ENCODE assay signal across 9 mouse cellular contexts in the genomic region with DNA sequence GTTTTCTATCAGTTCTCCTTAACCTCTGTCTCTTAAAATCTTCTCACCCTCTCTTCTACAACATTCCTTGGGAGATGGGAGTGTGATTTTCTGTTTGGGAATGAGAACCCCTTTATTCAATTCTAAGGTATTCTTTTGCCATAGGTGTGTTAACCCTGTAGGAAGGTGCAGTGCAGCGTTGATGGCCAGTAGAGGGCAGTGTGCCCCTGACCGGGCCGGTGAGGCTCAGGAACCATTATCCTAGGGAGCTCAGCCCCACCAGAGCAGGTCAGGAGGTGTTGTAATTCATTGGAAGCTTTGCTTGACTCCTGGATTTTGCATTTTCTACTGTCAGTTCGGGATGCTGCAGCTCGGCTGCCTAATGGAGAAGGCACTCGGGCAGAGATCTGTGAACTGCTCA. TPM values are rescaled to one million over a fixed set of nuclear protein-coding genes. Genes with fewer than 3 reads are reported as not detected.
DNase-seq lines count a peak whose midpoint lies in the region; TF ChIP-seq lines count a peak whose summit lies in the region.
"Had no signal": no experiment of that assay in that cellular context is flagged by ENCODE, and none has a peak within 500 bp of the region (broad histone marks: within the 10 kb centered on the region; RNA-seq: fewer than 3 reads in every experiment).

No protein-coding gene starts in this region.

- H3K27me3 ChIP-seq in ES-Bruce4 (ENCODE audit: control insufficient read depth, insufficient read depth, low read length, poor library complexity, severe bottlenecking), result no peaks in the 10 kb centered on the region
- H3K27me3 ChIP-seq: stomach, embryonic 15.5 days had no signal

- TF ChIP-seq EP300 in ES-Bruce4 (IDR thresholded peaks at IDR 0.05; ENCODE audit: insufficient read depth, low read depth, low read length), result no peak

- TF ChIP-seq POLR2A in ES-Bruce4 (IDR thresholded peaks at IDR 0.05; ENCODE audit: insufficient read depth, low read length), result no peak

- peak; percentile 97 for TF ChIP-seq CTCF in ES-Bruce4 (IDR thresholded peaks at IDR 0.05; ENCODE audit: low read depth, low read length)

- H3K9ac ChIP-seq in ES-Bruce4 (ENCODE audit: low read depth, poor library complexity, severe bottlenecking), result no peak overlapping the region
- H3K9ac ChIP-seq: stomach, embryonic 15.5 days had no signal

- no peak overlapping the region for H3K27ac ChIP-seq in ES-Bruce4 (ENCODE audit: insufficient read depth, low read length)
- H3K27ac ChIP-seq: stomach, embryonic 15.5 days had no signal

- no peak overlapping the region for H3K4me3 ChIP-seq in ES-Bruce4 (ENCODE audit: low read depth, low read length)
- H3K4me3 ChIP-seq: stomach, embryonic 15.5 days had no signal

- no peaks in the 10 kb centered on the region for H3K9me3 ChIP-seq in ES-Bruce4 (replicated peaks; ENCODE audit: control insufficient read depth, insufficient read depth, low read length, poor library complexity, severe bottlenecking)
- H3K9me3 ChIP-seq: stomach, embryonic 15.5 days had no signal

- DNase-seq in kidney, adult 9 months, result peak; percentile 66
- DNase-seq in kidney, adult 11 months, result no peak
- peak; percentile 41 to 65 for DNase-seq in adrenal gland, postnatal 36 days
- peak; percentile 56 for DNase-seq in kidney, postnatal 4 days
- DNase-seq in testis, postnatal 10 days (ENCODE audit: low spot score), result peak; percentile 59
- DNase-seq in gastrocnemius, postnatal 25 days, result no peak
- no peak for DNase-seq in gastrocnemius, adult 8-10 months (ENCODE audit: low spot score in 2 of 2)

- peaks cover 60% of the 10 kb centered on the region for H3K36me3 ChIP-seq in ES-Bruce4 (ENCODE audit: control insufficient read depth, insufficient read depth, low read length, poor library complexity, severe bottlenecking)

- H3K4me1 ChIP-seq in ES-Bruce4 (ENCODE audit: control insufficient read depth, insufficient read depth, low read length), result no peaks in the 10 kb centered on the region
- H3K4me1 ChIP-seq: stomach, embryonic 15.5 days had no signal

RNA-seq across cellular contexts. Expression of gene Nfrkb, which starts 19.2 kb away (rescaled TPM):
- 26.3 and 26.6 TPM in 2 replicates for polyA plus RNA-seq in ES-Bruce4 (2011; ENCODE audit: insufficient read depth, insufficient read length, low read depth, missing spikeins)
- 10 to 100 TPM; 17.9 to 20.3 TPM for total RNA-seq in adrenal gland, postnatal 36 days (2021)
- 1 to 10 TPM; 8.0 to 8.6 TPM for total RNA-seq in gastrocnemius, postnatal 25 days (2021)
- 10 to 100 TPM in 2 of 4 experiments, 1 to 10 TPM in 2; 7.8 to 10.4 (median 9.4) TPM for total RNA-seq in gastrocnemius, adult 8-10 months (2022)

RNA-seq across cellular contexts. Expression of gene Tmem45b, which starts 59.0 kb away (rescaled TPM):
- polyA plus RNA-seq in ES-Bruce4 (2011; ENCODE audit: insufficient read depth, insufficient read length, low read depth, missing spikeins), result 1.6 and 1.8 TPM in 2 replicates
- 10 to 100 TPM; 26.5 to 40.6 TPM for total RNA-seq in adrenal gland, postnatal 36 days (2021)
- 1 to 10 TPM in 1 of 2 experiments, not detected in 1; 5.5 TPM for total RNA-seq in gastrocnemius, postnatal 25 days (2021)
- total RNA-seq in gastrocnemius, adult 8-10 months (2022), result 1 to 10 TPM in 3 of 4 experiments, under 1 TPM in 1; 0.15 to 4.9 (median 1.7) TPM

Comparison
In these comparisons a context has a peak if more than half of its experiments do, and no peak if none do; other contexts are left out.
1. DNase-seq: peak in kidney, adult 9 months (single experiment), adrenal gland, postnatal 36 days (2 of 2), kidney, postnatal 4 days (2 of 2) and testis, postnatal 10 days (single experiment); none in kidney, adult 11 months (single experiment), gastrocnemius, postnatal 25 days (single experiment) and gastrocnemius, adult 8-10 months (0 of 2).
2. RNA of gene Tmem45b, which starts 59.0 kb away (total RNA-seq): 26.5 to 40.6 TPM in adrenal gland, postnatal 36 days; 5.5 TPM in gastrocnemius, postnatal 25 days and 0.15 to 4.9 TPM in gastrocnemius, adult 8-10 months; every median in the first group is over 4 times any median in the second.